Mouse (Mus musculus): Measurements from ENCODE around the gene Cul4b. TPM values are rescaled to one million over a fixed set of nuclear protein-coding genes. Genes with fewer than 3 reads are reported as not detected.

Cul4b gene
- polyA plus RNA-seq, 1 experiment = 7.2 TPM

GRCm38 (mm10) chrX:38564542-38565175 lies 11.3 kb downstream of the Cul4b start:
- peaks cover 6% of the 10 kb centered on the region for H3K36me3 ChIP-seq (ENCODE audit: control insufficient read depth, insufficient read depth)
- peaks cover 12% of the 10 kb centered on the region for H3K79me2 ChIP-seq (ENCODE audit: control insufficient read depth, insufficient read depth)
- TF ChIP-seq MYOD1 (IDR thresholded peaks at IDR 0.05; ENCODE audit: control insufficient read depth in 1 of 3, insufficient read length in 2 of 3, low read depth in 2 of 3) (no peak), CEBPB (IDR thresholded peaks at IDR 0.05; ENCODE audit: insufficient read depth, poor library complexity, severe bottlenecking) (no peak), MAX (IDR thresholded peaks at IDR 0.05; ENCODE audit: low read depth) (no peak), MYOG (IDR thresholded peaks at IDR 0.05; ENCODE audit: control insufficient read depth in 1 of 3, insufficient read depth in 1 of 3, insufficient read length in 2 of 3, low read depth in 2 of 3) (peak in 1 of 3 experiments; percentile 1), POLR2AphosphoS2 (IDR thresholded peaks at IDR 0.05; ENCODE audit: insufficient read length, low read depth) (peak; percentile 39), REST (IDR thresholded peaks at IDR 0.05; ENCODE audit: insufficient read depth, insufficient read length) (no peak), TCF3 (IDR thresholded peaks at IDR 0.05; ENCODE audit: insufficient read length, low read depth) (no peak), POLR2A (IDR thresholded peaks at IDR 0.05; ENCODE audit: insufficient read length, low read depth) (peak; percentile 31), USF1 (IDR thresholded peaks at IDR 0.05; ENCODE audit: low read depth) (peak; percentile 83), TCF12 (IDR thresholded peaks at IDR 0.05; ENCODE audit: insufficient read depth, poor library complexity, severe bottlenecking) (no peak)
- peak overlapping the region; percentile 62 for H3K4me3 ChIP-seq
- no peaks in the 10 kb centered on the region for H3K27me3 ChIP-seq (ENCODE audit: control insufficient read depth, insufficient read depth, insufficient read length)
- H3K4me2 ChIP-seq (ENCODE audit: low read depth) = no peak overlapping the region
- peak overlapping the region; percentile 13 for H3ac ChIP-seq (ENCODE audit: control insufficient read depth, insufficient read length)

GRCm38 (mm10) chrX:38563941-38564541 lies 12.0 kb downstream of the Cul4b start:
- Histone ChIP-seq H3K4me2 (ENCODE audit: low read depth) (peak overlapping the region; percentile 64), H3ac (ENCODE audit: control insufficient read depth, insufficient read length) (peak overlapping the region; percentile 13), H3K79me2 (ENCODE audit: control insufficient read depth, insufficient read depth) (peaks cover 12% of the 10 kb centered on the region), H3K4me3 (peak overlapping the region; percentile 62), H3K36me3 (ENCODE audit: control insufficient read depth, insufficient read depth) (peaks cover 6% of the 10 kb centered on the region), H3K27me3 (ENCODE audit: control insufficient read depth, insufficient read depth, insufficient read length) (no peaks in the 10 kb centered on the region)
- TF ChIP-seq MYOD1 (IDR thresholded peaks at IDR 0.05; ENCODE audit: control insufficient read depth in 1 of 3, insufficient read length in 2 of 3, low read depth in 2 of 3) (no peak), E2F4 (IDR thresholded peaks at IDR 0.05; ENCODE audit: insufficient read depth) (no peak), REST (IDR thresholded peaks at IDR 0.05; ENCODE audit: insufficient read depth, insufficient read length) (no peak), SRF (IDR thresholded peaks at IDR 0.05; ENCODE audit: control insufficient read depth, insufficient read length, low read depth) (no peak), TCF12 (IDR thresholded peaks at IDR 0.05; ENCODE audit: insufficient read depth, poor library complexity, severe bottlenecking) (no peak), MAX (IDR thresholded peaks at IDR 0.05; ENCODE audit: low read depth) (no peak), CEBPB (IDR thresholded peaks at IDR 0.05; ENCODE audit: insufficient read depth, poor library complexity, severe bottlenecking) (no peak), POLR2A (IDR thresholded peaks at IDR 0.05; ENCODE audit: insufficient read length, low read depth) (no peak), TCF3 (IDR thresholded peaks at IDR 0.05; ENCODE audit: insufficient read length, low read depth) (no peak), USF1 (IDR thresholded peaks at IDR 0.05; ENCODE audit: low read depth) (no peak), POLR2AphosphoS2 (IDR thresholded peaks at IDR 0.05; ENCODE audit: insufficient read length, low read depth) (no peak), MYOG (IDR thresholded peaks at IDR 0.05; ENCODE audit: control insufficient read depth in 1 of 3, insufficient read depth in 1 of 3, insufficient read length in 2 of 3, low read depth in 2 of 3) (no peak)

- H3K36me3 ChIP-seq (ENCODE audit: control insufficient read depth, insufficient read depth) = peaks cover 17% of the 10 kb centered on the region
- TF ChIP-seq TCF3 (IDR thresholded peaks at IDR 0.05; ENCODE audit: insufficient read length, low read depth) (no peak), SRF (IDR thresholded peaks at IDR 0.05; ENCODE audit: control insufficient read depth, insufficient read length, low read depth) (no peak), E2F4 (IDR thresholded peaks at IDR 0.05; ENCODE audit: insufficient read depth) (no peak), CEBPB (IDR thresholded peaks at IDR 0.05; ENCODE audit: insufficient read depth, poor library complexity, severe bottlenecking) (no peak), REST (IDR thresholded peaks at IDR 0.05; ENCODE audit: insufficient read depth, insufficient read length) (no peak), MAX (IDR thresholded peaks at IDR 0.05; ENCODE audit: low read depth) (no peak), TCF12 (IDR thresholded peaks at IDR 0.05; ENCODE audit: insufficient read depth, poor library complexity, severe bottlenecking) (no peak), MYOG (IDR thresholded peaks at IDR 0.05; ENCODE audit: control insufficient read depth in 1 of 3, insufficient read depth in 1 of 3, insufficient read length in 2 of 3, low read depth in 2 of 3) (no peak), POLR2A (IDR thresholded peaks at IDR 0.05; ENCODE audit: insufficient read length, low read depth) (no peak), USF1 (IDR thresholded peaks at IDR 0.05; ENCODE audit: low read depth) (no peak), MYOD1 (IDR thresholded peaks at IDR 0.05; ENCODE audit: control insufficient read depth in 1 of 3, insufficient read length in 2 of 3, low read depth in 2 of 3) (no peak), POLR2AphosphoS2 (IDR thresholded peaks at IDR 0.05; ENCODE audit: insufficient read length, low read depth) (no peak)
- no peaks in the 10 kb centered on the region for H3K79me2 ChIP-seq (ENCODE audit: control insufficient read depth, insufficient read depth)
These were observed 22.7 kb downstream of the Cul4b start for GRCm38 (mm10) chrX:38553255-38553654.

GRCm38 (mm10) chrX:38514556-38514955 lies 61.4 kb downstream of the Cul4b start:
- Histone ChIP-seq H3K4me2 (ENCODE audit: low read depth) (no peak overlapping the region), H3K36me3 (ENCODE audit: control insufficient read depth, insufficient read depth) (no peaks in the 10 kb centered on the region), H3ac (ENCODE audit: control insufficient read depth, insufficient read length) (no peak overlapping the region), H3K27me3 (ENCODE audit: control insufficient read depth, insufficient read depth, insufficient read length) (no peaks in the 10 kb centered on the region), H3K79me2 (ENCODE audit: control insufficient read depth, insufficient read depth) (no peaks in the 10 kb centered on the region), H3K4me3 (no peak overlapping the region)
- no peak for TF ChIP-seq CEBPB (IDR thresholded peaks at IDR 0.05; ENCODE audit: insufficient read depth, poor library complexity, severe bottlenecking)
- no peak for TF ChIP-seq MYOD1 (IDR thresholded peaks at IDR 0.05; ENCODE audit: control insufficient read depth in 1 of 3, insufficient read length in 2 of 3, low read depth in 2 of 3)
- TF ChIP-seq TCF3 (IDR thresholded peaks at IDR 0.05; ENCODE audit: insufficient read length, low read depth) = no peak
- TF ChIP-seq TCF12 (IDR thresholded peaks at IDR 0.05; ENCODE audit: insufficient read depth, poor library complexity, severe bottlenecking) = no peak
- TF ChIP-seq SRF (IDR thresholded peaks at IDR 0.05; ENCODE audit: control insufficient read depth, insufficient read length, low read depth) = no peak

More at GRCm38 (mm10) chrX:38553255-38553654, 22.7 kb downstream of the Cul4b start:
- Histone ChIP-seq H3K4me2 (ENCODE audit: low read depth) (no peak overlapping the region), H3ac (ENCODE audit: control insufficient read depth, insufficient read length) (no peak overlapping the region), H3K4me3 (no peak overlapping the region), H3K27me3 (ENCODE audit: control insufficient read depth, insufficient read depth, insufficient read length) (no peaks in the 10 kb centered on the region)

Measured in myocyte (in vitro differentiated cells).